Mouse (Mus musculus): ENCODE measurements around the gene Fbxl19.
A peak's percentile ranks its signal among the peaks of the same experiment; 100 is the strongest.

The Fbxl19 gene

GRCm38 (mm10) chr7:127808821-127809220, 64.5 kb downstream of the Fbxl19 start:
- no peak for DNase-seq

GRCm38 (mm10) chr7:127809846-127810245, 65.5 kb downstream of the Fbxl19 start:
- no peak for DNase-seq

GRCm38 (mm10) chr7:127810650-127811049, 66.3 kb downstream of the Fbxl19 start:
- peak in 1 of 2 experiments; percentile 43 for DNase-seq

GRCm38 (mm10) chr7:127811240-127811639, 66.9 kb downstream of the Fbxl19 start:
- no peak for DNase-seq

- DNase-seq: peak; percentile 62 to 75
These were observed 67.9 kb downstream of the Fbxl19 start for GRCm38 (mm10) chr7:127812292-127812691.

- DNase-seq: no peak
These were observed 69.5 kb downstream of the Fbxl19 start for GRCm38 (mm10) chr7:127813821-127814220.

GRCm38 (mm10) chr7:127814241-127814921, 70.0 kb downstream of the Fbxl19 start:
- DNase-seq: peak; percentile 98

GRCm38 (mm10) chr7:127815116-127815665, 70.8 kb downstream of the Fbxl19 start:
- peak; percentile 33 to 42 for DNase-seq

GRCm38 (mm10) chr7:127815954-127816821, 71.8 kb downstream of the Fbxl19 start:
- DNase-seq: peak; percentile 65 to 72

GRCm38 (mm10) chr7:127817053-127817452, 72.7 kb downstream of the Fbxl19 start:
- peak; percentile 47 to 57 for DNase-seq

- DNase-seq: peak in 1 of 2 experiments; percentile 29
These were observed 73.4 kb downstream of the Fbxl19 start for GRCm38 (mm10) chr7:127817776-127818175.
